Mouse (Mus musculus): ENCODE measurements around the gene Tulp2. TPM values are rescaled to one million over a fixed set of nuclear protein-coding genes. Genes with fewer than 3 reads are reported as not detected.

Tulp2 gene
- polyA plus RNA-seq, 1 experiment from 2014 or later: 1.7 TPM

DNA sequence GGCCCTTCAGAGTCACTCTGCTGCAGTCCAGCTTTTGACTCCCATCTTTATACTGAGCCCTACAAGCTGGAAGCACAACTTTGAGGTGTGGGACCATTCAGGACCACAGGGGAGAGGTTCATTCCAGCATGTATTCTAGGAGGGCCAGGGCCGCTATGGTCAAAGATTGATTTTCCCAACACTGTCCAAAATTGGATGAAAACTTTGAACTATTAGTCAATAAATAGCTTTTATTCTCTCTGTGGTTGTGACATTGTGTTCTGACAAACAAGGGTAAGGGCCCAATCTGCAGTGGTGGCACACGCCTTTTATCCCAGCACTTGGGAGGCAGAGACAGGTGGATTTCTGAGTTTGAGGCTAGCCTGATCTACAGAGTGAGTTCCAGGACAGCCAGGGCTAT, 72.3 kb downstream of the Tulp2 start:
- Histone ChIP-seq H3K4me1 (ENCODE audit: control insufficient read depth, insufficient read depth, low read length) (no peaks in the 10 kb centered on the region), H3K36me3 (ENCODE audit: control insufficient read depth, insufficient read depth, low read length) (no peaks in the 10 kb centered on the region), H3K27ac (ENCODE audit: low read length) (no peak overlapping the region), H3K4me3 (ENCODE audit: low read depth, low read length) (no peak overlapping the region), H3K9me3 (ENCODE audit: control insufficient read depth, low read depth, low read length) (no peaks in the 10 kb centered on the region), H3K9ac (replicated peaks; ENCODE audit: low read depth, low read length) (no peak overlapping the region), H3K27me3 (ENCODE audit: control insufficient read depth, insufficient read depth, low read length) (no peaks in the 10 kb centered on the region), H3K4me2 (replicated peaks; ENCODE audit: low read depth, low read length) (no peak overlapping the region)
- ATAC-seq (ENCODE audit: insufficient number of reproducible peaks, insufficient read depth, low FRiP score, low read depth): no peak
- 91% methylated on average over 2 of the region's 2 CpGs for WGBS

DNA sequence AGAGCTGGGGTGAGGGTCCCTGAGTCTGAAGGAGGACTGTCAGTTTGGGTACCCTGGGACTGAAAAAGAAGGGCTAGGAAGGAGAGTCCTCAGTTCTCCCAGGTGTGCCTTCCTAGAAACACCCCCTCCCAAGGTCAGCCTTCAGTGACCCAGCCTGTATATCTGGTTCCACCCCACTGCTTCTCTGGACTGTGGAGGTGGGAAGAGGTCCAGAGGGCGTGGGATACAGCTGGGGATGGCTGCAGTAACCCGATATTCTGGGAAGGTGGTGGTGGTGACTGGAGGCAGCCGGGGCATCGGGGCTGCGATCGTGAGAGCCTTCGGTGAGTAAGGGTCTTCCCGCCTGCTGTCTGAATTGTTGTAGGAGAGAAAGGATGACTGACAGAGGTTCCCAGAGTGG, 73.1 kb downstream of the Tulp2 start, which contains the start of gene Hsd17b14:
Gene Hsd17b14, plus strand, starts transcription at position 150 of the 400 bp plus-strand sequence.
- ATAC-seq (ENCODE audit: insufficient number of reproducible peaks, insufficient read depth, low FRiP score, low read depth): no peak

DNA sequence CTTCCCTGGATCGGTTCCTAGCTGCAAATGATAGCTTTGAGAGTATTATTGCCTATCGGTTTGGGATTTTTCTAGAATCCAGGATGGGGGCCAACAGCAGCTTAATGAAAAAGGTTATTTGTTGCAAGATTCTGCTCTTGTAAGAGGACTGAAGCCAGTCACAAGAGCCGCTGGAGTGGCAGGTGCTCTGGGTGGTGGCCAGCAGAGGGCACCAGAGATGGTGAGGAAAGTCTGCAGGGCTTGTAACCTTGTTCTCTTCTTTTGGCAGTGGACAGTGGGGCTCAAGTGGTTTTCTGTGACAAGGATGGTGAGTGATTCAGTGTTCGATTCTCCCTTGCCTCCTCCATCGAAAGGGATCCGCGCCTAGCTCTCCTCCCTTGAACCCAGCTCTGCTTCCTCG, 74.1 kb downstream of the Tulp2 start:
- Histone ChIP-seq H3K9ac (replicated peaks; ENCODE audit: low read depth, low read length) (no peak overlapping the region), H3K27ac (ENCODE audit: low read length) (no peak overlapping the region), H3K36me3 (ENCODE audit: control insufficient read depth, insufficient read depth, low read length) (no peaks in the 10 kb centered on the region), H3K4me1 (ENCODE audit: control insufficient read depth, insufficient read depth, low read length) (no peaks in the 10 kb centered on the region), H3K4me3 (ENCODE audit: low read depth, low read length) (no peak overlapping the region), H3K4me2 (replicated peaks; ENCODE audit: low read depth, low read length) (no peak overlapping the region), H3K9me3 (ENCODE audit: control insufficient read depth, low read depth, low read length) (no peaks in the 10 kb centered on the region), H3K27me3 (ENCODE audit: control insufficient read depth, insufficient read depth, low read length) (no peaks in the 10 kb centered on the region)
- WGBS: 28% methylated on average over 8 of the region's 8 CpGs
- no peak for ATAC-seq (ENCODE audit: insufficient number of reproducible peaks, insufficient read depth, low FRiP score, low read depth)

More for the DNA sequence above, 73.1 kb downstream of the Tulp2 start, which contains the start of gene Hsd17b14:
- H3K27ac ChIP-seq (ENCODE audit: low read length): no peak within 1 kb of the TSS
- no peaks in the 10 kb centered on the region for H3K36me3 ChIP-seq (ENCODE audit: control insufficient read depth, insufficient read depth, low read length)
- no peaks in the 10 kb centered on the region for H3K9me3 ChIP-seq (ENCODE audit: control insufficient read depth, low read depth, low read length)
- no peak within 1 kb of the TSS for H3K4me2 ChIP-seq (replicated peaks; ENCODE audit: low read depth, low read length)
- no peaks in the 10 kb centered on the region for H3K4me1 ChIP-seq (ENCODE audit: control insufficient read depth, insufficient read depth, low read length)
- no peak within 1 kb of the TSS for H3K4me3 ChIP-seq (ENCODE audit: low read depth, low read length)
- no peak within 1 kb of the TSS for H3K9ac ChIP-seq (replicated peaks; ENCODE audit: low read depth, low read length)
- WGBS: 33% methylated on average over 8 of the region's 8 CpGs
- no peaks in the 10 kb centered on the region for H3K27me3 ChIP-seq (ENCODE audit: control insufficient read depth, insufficient read depth, low read length)

DNA sequence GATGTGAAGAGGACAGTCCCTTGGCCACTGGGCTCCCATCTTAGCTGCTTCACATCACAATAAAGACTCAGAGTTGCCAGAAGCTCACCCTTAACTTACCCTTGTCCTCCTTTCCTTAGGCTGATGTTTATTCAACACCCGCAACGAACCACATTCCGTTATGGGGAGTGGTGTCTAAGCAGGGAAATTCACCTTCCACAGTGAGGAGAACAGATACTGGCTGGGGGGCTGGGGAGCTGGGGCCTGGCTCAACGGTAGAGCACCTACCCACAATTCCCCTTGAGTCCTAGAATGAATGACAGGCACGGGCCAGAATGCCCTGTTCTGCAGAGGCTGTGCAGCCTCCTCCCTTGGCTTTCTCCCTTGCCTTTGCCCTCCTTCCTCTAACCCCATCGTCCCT, 77.2 kb downstream of the Tulp2 start:
- H3K9ac ChIP-seq (replicated peaks; ENCODE audit: low read depth, low read length): no peak overlapping the region
- ATAC-seq (ENCODE audit: insufficient number of reproducible peaks, insufficient read depth, low FRiP score, low read depth): peak; percentile 35
- WGBS: 32% methylated on average over 6 of the region's 6 CpGs

DNA sequence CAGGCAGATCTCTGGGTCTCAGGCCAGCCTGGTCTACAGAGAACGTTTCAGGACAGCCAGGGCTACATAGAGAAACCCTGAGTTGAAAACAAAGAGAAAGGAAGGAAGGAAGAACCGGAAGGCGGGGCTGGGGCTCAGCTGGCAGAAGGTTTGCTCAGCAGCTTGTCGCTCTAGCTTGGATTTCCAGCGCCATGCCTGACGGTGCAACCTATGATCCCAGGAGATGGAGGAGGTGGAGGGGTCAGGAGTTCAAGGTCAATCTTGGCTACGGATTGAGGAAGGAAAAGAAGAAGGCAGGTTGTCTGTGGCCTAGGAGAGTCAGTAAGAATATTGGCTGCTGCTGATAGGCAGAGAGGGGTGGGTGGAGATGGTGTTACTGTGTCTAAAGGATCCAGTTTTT, 78.6 kb downstream of the Tulp2 start:
- Histone ChIP-seq H3K4me2 (replicated peaks; ENCODE audit: low read depth, low read length) (no peak overlapping the region), H3K4me1 (ENCODE audit: control insufficient read depth, insufficient read depth, low read length) (0 out of 2 replicates have a peak, but pooled peaks cover 6% of the 10 kb centered on the region), H3K4me3 (ENCODE audit: low read depth, low read length) (no peak overlapping the region), H3K36me3 (ENCODE audit: control insufficient read depth, insufficient read depth, low read length) (no peaks in the 10 kb centered on the region), H3K27me3 (ENCODE audit: control insufficient read depth, insufficient read depth, low read length) (no peaks in the 10 kb centered on the region), H3K9ac (replicated peaks; ENCODE audit: low read depth, low read length) (no peak overlapping the region), H3K27ac (ENCODE audit: low read length) (no peak overlapping the region), H3K9me3 (ENCODE audit: control insufficient read depth, low read depth, low read length) (no peaks in the 10 kb centered on the region)
- no peak for ATAC-seq (ENCODE audit: insufficient number of reproducible peaks, insufficient read depth, low FRiP score, low read depth)
- 79% methylated on average over 7 of the region's 7 CpGs for WGBS

More for the DNA sequence above, 77.2 kb downstream of the Tulp2 start:
- H3K27me3 ChIP-seq (ENCODE audit: control insufficient read depth, insufficient read depth, low read length): no peaks in the 10 kb centered on the region
- H3K4me2 ChIP-seq (replicated peaks; ENCODE audit: low read depth, low read length): no peak overlapping the region
- H3K27ac ChIP-seq (ENCODE audit: low read length): no peak overlapping the region
- H3K9me3 ChIP-seq (ENCODE audit: control insufficient read depth, low read depth, low read length): no peaks in the 10 kb centered on the region
- H3K4me1 ChIP-seq (ENCODE audit: control insufficient read depth, insufficient read depth, low read length): 0 out of 2 replicates have a peak, but pooled peaks cover 6% of the 10 kb centered on the region
- H3K36me3 ChIP-seq (ENCODE audit: control insufficient read depth, insufficient read depth, low read length): no peaks in the 10 kb centered on the region
- no peak overlapping the region for H3K4me3 ChIP-seq (ENCODE audit: low read depth, low read length)

DNA sequence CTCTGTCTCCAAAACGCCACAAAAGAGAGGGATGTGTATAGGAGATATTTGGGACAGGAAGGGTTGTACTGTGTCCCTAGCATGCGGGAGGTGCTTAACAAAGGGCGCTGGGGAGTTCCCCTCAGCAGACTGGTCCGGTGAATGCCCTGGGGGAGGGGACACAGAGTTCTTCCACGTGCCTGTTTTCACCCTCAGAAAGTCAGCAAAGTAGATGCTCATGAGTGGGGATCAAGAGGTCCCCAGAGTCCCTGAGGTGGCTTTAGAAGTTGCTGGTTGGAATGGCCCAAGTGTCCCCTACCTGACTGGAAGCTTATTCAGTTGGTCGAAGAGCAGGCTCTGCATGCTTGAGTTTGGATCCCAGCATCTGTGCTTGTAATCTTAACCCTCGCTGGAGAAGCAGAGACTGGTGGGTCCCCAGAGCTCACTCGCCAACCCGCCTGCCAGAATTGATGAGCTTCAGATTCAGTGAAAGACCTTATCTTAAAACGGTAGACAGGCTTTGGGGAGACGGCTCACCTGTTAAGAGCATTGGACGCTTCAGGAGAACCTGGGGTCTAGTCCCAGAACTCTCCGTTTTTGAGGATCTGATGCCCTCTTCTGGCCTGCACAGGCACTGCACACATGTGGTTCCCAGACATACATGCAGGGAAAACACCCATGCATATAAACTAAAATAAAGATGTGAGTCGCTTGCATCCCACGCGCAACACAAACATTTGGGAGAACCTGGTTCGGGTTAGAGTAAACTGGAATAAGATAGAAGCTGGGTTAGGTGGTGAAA, 79.4 kb downstream of the Tulp2 start:
- H3K9me3 ChIP-seq (ENCODE audit: control insufficient read depth, low read depth, low read length): no peaks in the 10 kb centered on the region
- no peak overlapping the region for H3K4me3 ChIP-seq (ENCODE audit: low read depth, low read length)
- 0 out of 2 replicates have a peak, but pooled peaks cover 6% of the 10 kb centered on the region for H3K4me1 ChIP-seq (ENCODE audit: control insufficient read depth, insufficient read depth, low read length)
- no peak overlapping the region for H3K27ac ChIP-seq (ENCODE audit: low read length)
- H3K4me2 ChIP-seq (replicated peaks; ENCODE audit: low read depth, low read length): no peak overlapping the region
- H3K36me3 ChIP-seq (ENCODE audit: control insufficient read depth, insufficient read depth, low read length): no peaks in the 10 kb centered on the region
- no peak overlapping the region for H3K9ac ChIP-seq (replicated peaks; ENCODE audit: low read depth, low read length)
- WGBS: 23% methylated on average over 17 of the region's 17 CpGs
- H3K27me3 ChIP-seq (ENCODE audit: control insufficient read depth, insufficient read depth, low read length): no peaks in the 10 kb centered on the region
- ATAC-seq (ENCODE audit: insufficient number of reproducible peaks, insufficient read depth, low FRiP score, low read depth): no peak; the same call in 1 of the 2 replicates

DNA sequence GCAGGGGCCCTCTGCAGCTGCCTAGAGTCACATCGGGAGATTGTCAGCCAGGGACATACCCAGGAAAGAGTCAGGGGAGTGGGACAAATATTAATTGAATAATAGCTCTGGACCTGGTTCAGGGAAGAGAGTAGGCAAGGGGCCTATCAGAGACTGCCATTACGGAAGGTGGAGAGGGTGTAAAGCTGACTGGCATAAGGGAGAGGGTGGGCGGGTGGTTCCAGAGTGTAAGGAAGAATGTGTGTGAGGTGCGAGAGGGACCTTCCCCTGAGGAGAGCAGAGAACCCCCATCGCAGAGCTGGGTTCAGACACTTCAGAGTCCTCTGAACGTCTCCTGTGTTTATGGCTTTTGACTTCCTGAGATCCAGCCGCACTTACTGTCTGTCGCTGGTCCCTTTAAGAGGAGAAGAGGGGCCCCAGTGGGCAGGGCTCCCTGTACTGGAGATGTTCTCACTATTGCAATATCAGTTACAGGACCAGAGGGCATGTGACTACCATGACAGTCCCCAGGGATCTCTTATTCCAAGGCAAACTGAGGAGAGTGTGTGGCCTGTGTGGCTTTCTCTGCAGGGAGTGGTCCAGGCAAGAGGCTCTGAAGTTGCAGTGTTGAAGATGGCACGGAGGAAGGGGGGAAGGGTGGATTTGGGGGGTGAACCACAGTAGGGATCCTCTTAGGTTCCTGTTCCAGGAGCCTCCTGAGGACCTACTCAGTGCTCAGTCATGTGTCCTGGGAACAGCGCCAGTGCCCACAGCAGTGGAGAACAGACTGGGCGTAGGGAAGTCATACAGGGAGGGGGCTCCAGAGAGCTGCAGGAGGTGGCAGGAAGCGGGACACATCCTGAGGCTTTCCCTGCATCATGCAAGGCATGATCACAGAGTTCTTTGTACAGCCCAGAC, 80.2 kb downstream of the Tulp2 start:
- Histone ChIP-seq H3K4me3 (ENCODE audit: low read depth, low read length) (no peak overlapping the region), H3K27me3 (ENCODE audit: control insufficient read depth, insufficient read depth, low read length) (no peaks in the 10 kb centered on the region), H3K4me1 (ENCODE audit: control insufficient read depth, insufficient read depth, low read length) (0 out of 2 replicates have a peak, but pooled peaks cover 6% of the 10 kb centered on the region), H3K36me3 (ENCODE audit: control insufficient read depth, insufficient read depth, low read length) (no peaks in the 10 kb centered on the region), H3K4me2 (replicated peaks; ENCODE audit: low read depth, low read length) (no peak overlapping the region), H3K9me3 (ENCODE audit: control insufficient read depth, low read depth, low read length) (no peaks in the 10 kb centered on the region), H3K9ac (replicated peaks; ENCODE audit: low read depth, low read length) (no peak overlapping the region), H3K27ac (ENCODE audit: low read length) (no peak overlapping the region)
- WGBS: 40% methylated on average over 12 of the region's 12 CpGs
- no peak for ATAC-seq (ENCODE audit: insufficient number of reproducible peaks, insufficient read depth, low FRiP score, low read depth)

DNA sequence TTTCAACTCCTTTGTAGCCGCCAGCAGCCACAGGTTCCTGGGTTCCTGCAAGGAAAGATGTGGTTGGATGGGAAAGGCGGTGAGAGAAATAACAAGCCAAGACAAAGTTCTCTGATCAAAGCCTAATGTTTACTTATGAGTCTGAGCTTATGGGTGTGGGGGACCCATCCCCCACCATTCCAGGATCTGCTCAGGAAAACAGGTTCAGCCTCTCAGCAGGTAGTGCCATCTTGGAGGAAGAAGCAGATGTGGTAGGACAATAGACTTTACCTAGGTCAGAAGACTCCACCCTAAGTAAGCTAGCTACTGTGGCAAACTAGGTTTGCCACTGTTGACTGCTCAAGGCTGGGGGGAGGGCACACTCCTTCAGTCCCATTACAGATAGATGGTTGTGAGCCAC, 83.1 kb downstream of the Tulp2 start:
- H3K36me3 ChIP-seq (ENCODE audit: control insufficient read depth, insufficient read depth, low read length): no peaks in the 10 kb centered on the region
- no peak overlapping the region for H3K4me3 ChIP-seq (ENCODE audit: low read depth, low read length)
- H3K9ac ChIP-seq (replicated peaks; ENCODE audit: low read depth, low read length): no peak overlapping the region
- no peak for ATAC-seq (ENCODE audit: insufficient number of reproducible peaks, insufficient read depth, low FRiP score, low read depth)
- H3K9me3 ChIP-seq (ENCODE audit: control insufficient read depth, low read depth, low read length): no peaks in the 10 kb centered on the region
- peaks cover 6% of the 10 kb centered on the region; the same call in 1 of the 2 replicates for H3K4me1 ChIP-seq (ENCODE audit: control insufficient read depth, insufficient read depth, low read length)
- 47% methylated on average over 2 of the region's 2 CpGs for WGBS
- H3K27ac ChIP-seq (ENCODE audit: low read length): no peak overlapping the region
- no peak overlapping the region for H3K4me2 ChIP-seq (replicated peaks; ENCODE audit: low read depth, low read length)
- H3K27me3 ChIP-seq (ENCODE audit: control insufficient read depth, insufficient read depth, low read length): no peaks in the 10 kb centered on the region
